Mouse (Mus musculus) forebrain, postnatal 0 days (tissue): Measurements from ENCODE around the gene Dglucy. TPM values are rescaled to one million over a fixed set of nuclear protein-coding genes. Genes with fewer than 3 reads are reported as not detected.

Experiments used
- ATAC-seq: fragments of 200-750 bp; cut with Nextera tagmentation; 2 replicates; pipeline ENCODE4 v1.8.0; 2017; ENCODE audit warnings: mild to moderate bottlenecking, moderate library complexity
- DNase-seq: peaks from one replicate; pipeline ENCODE4 v3.0.0-alpha.2; 2015
- H3K27ac ChIP-seq: fragments of 300-500 bp; sonication (generic); 2 replicates; pipeline ENCODE4 v1.5.1; 2014; ENCODE audit warnings: low read depth, mild to moderate bottlenecking, antibody characterized with exemption, low read length, moderate library complexity, mixed read lengths
- H3K27me3 ChIP-seq: fragments of 300-500 bp; sonication (generic); 2 replicates; pipeline ENCODE4 v1.6.1; 2014; ENCODE audit warnings: mild to moderate bottlenecking, low read length, mixed read lengths; ENCODE audit not compliant: insufficient read depth
- H3K36me3 ChIP-seq: fragments of 300-500 bp; sonication (generic); 2 replicates; pipeline ENCODE4 v1.6.1; 2014; ENCODE audit warnings: mild to moderate bottlenecking, moderate library complexity; ENCODE audit not compliant: insufficient read depth
- H3K4me1 ChIP-seq: fragments of 300-500 bp; sonication (generic); 2 replicates; pipeline ENCODE4 v1.6.1; 2014; ENCODE audit warnings: antibody characterized with exemption; ENCODE audit not compliant: insufficient read depth
- H3K4me2 ChIP-seq: fragments of 300-500 bp; sonication (generic); 2 replicates; pipeline ENCODE4 v1.6.1; 2014; ENCODE audit warnings: low read depth, mild to moderate bottlenecking, moderate library complexity
- H3K4me3 ChIP-seq: fragments of 300-500 bp; sonication (generic); 2 replicates; pipeline ENCODE4 v1.5.1; 2014; ENCODE audit warnings: low read depth, low read length, mixed read lengths
- H3K9ac ChIP-seq: fragments of 300-500 bp; sonication (generic); 2 replicates; pipeline ENCODE4 v1.6.1; 2014; ENCODE audit warnings: mild to moderate bottlenecking
- H3K9me3 ChIP-seq: fragments of 300-500 bp; sonication (generic); 2 replicates; pipeline ENCODE4 v1.6.1; 2016; ENCODE audit warnings: low read length
- CTCF ChIP-seq: sonication (generic); IDR thresholded peaks from 2 replicates; pipeline ENCODE4 v1.5.1; 2016; ENCODE audit warnings: antibody characterized with exemption, control low read depth, low read depth
- WGBS: fragments of 180-500 bp; shearing (Covaris S2); extraction: QIAGEN DNeasy Blood & Tissue Kit; methylation state at CpG from one replicate; pipeline ENCODE4 v1.1.7; 2014; 5-methylcytosine and 5-hydroxymethylcytosine counted together
- polyA plus RNA-seq: library from polyadenylated mRNA; unstranded; fragments of >200 nt; fragmentation: Nextera tagmentation; extraction: Ambion mirVana; gene quantifications from 2 replicates; pipeline ENCODE4 v1.2.1, GENCODE M21; 2015
- total RNA-seq: library from RNA; depleted of rRNA; stranded (reverse); fragments of >200 nt; gene quantifications from 2 replicates; pipeline ENCODE4 v1.2.3, GENCODE M21; 2014

The Dglucy gene
- total and polyA plus RNA-seq, 2 experiments from 2014 or later: 2.6 to 4.5 TPM

- 6% methylated on average over 38 of the region's 39 CpGs for WGBS
- Histone ChIP-seq H3K4me1 (0 out of 2 replicates have a peak, but pooled peaks cover 4% of the 10 kb centered on the region), H3K27me3 (no peaks in the 10 kb centered on the region; the same call in 1 of the 2 replicates), H3K4me2 (peak within 1 kb of the TSS; percentile 98), H3K36me3 (peaks cover 5% of the 10 kb centered on the region; the same call in 1 of the 2 replicates), H3K4me3 (peak within 1 kb of the TSS; percentile 48), H3K9ac (peak within 1 kb of the TSS; percentile 63), H3K9me3 (no peaks in the 10 kb centered on the region), H3K27ac (no peak within 1 kb of the TSS)
- ATAC-seq (peak; percentile 84), DNase-seq (peak; percentile 38)
- no peak for TF ChIP-seq CTCF
Measured at GRCm38 (mm10) chr12:100907598-100908297, 128.9 kb downstream of the Dglucy start, which contains the start of gene Gpr68. TSS of gene Gpr68 (minus strand) at chr12:100908198.

- H3K4me3 ChIP-seq: peak overlapping the region; percentile 48
- no peak overlapping the region for H3K27ac ChIP-seq
- H3K9me3 ChIP-seq: no peaks in the 10 kb centered on the region
- H3K4me2 ChIP-seq: peak overlapping the region; percentile 98
- 0 out of 2 replicates have a peak, but pooled peaks cover 4% of the 10 kb centered on the region for H3K4me1 ChIP-seq
- H3K27me3 ChIP-seq: no peaks in the 10 kb centered on the region; the same call in 1 of the 2 replicates
- H3K36me3 ChIP-seq: peaks cover 12% of the 10 kb centered on the region
- TF ChIP-seq CTCF: no peak
- ATAC-seq (peak; percentile 13; the same call in 1 of the 2 replicates), DNase-seq (no peak)
- 28% methylated on average over 9 of the region's 10 CpGs for WGBS
- H3K9ac ChIP-seq: peak overlapping the region; percentile 63
Measured at GRCm38 (mm10) chr12:100908298-100909034, 129.6 kb downstream of the Dglucy start.

- H3K9me3 ChIP-seq: no peaks in the 10 kb centered on the region
- H3K36me3 ChIP-seq: peaks cover 14% of the 10 kb centered on the region
- no peaks in the 10 kb centered on the region; the same call in 1 of the 2 replicates for H3K27me3 ChIP-seq
- 67% methylated on average over 6 of the region's 6 CpGs for WGBS
- ATAC-seq: no peak
- no peak overlapping the region for H3K9ac ChIP-seq
- no peak overlapping the region for H3K4me3 ChIP-seq
- H3K4me2 ChIP-seq: no peak overlapping the region
- no peak for TF ChIP-seq CTCF
- H3K4me1 ChIP-seq: 0 out of 2 replicates have a peak, but pooled peaks cover 4% of the 10 kb centered on the region
- no peak for DNase-seq
- H3K27ac ChIP-seq: no peak overlapping the region
Measured at GRCm38 (mm10) chr12:100909765-100910164, 130.9 kb downstream of the Dglucy start.

GRCm38 (mm10) chr12:100910731-100911130 is 131.9 kb downstream of the Dglucy start:
- Histone ChIP-seq H3K27ac (no peak overlapping the region), H3K4me2 (no peak overlapping the region), H3K4me1 (0 out of 2 replicates have a peak, but pooled peaks cover 4% of the 10 kb centered on the region), H3K36me3 (peaks cover 17% of the 10 kb centered on the region), H3K9ac (no peak overlapping the region), H3K27me3 (no peaks in the 10 kb centered on the region; the same call in 1 of the 2 replicates), H3K9me3 (no peaks in the 10 kb centered on the region), H3K4me3 (no peak overlapping the region)
- DNase-seq (no peak), ATAC-seq (no peak)
- no peak for TF ChIP-seq CTCF
- 66% methylated on average over 12 of the region's 12 CpGs for WGBS

- Histone ChIP-seq H3K36me3 (peaks cover 54% of the 10 kb centered on the region), H3K9ac (no peak overlapping the region), H3K27me3 (no peaks in the 10 kb centered on the region), H3K27ac (no peak overlapping the region), H3K4me1 (no peaks in the 10 kb centered on the region), H3K4me3 (no peak overlapping the region), H3K9me3 (no peaks in the 10 kb centered on the region), H3K4me2 (no peak overlapping the region)
- 88% methylated on average over 15 of the region's 15 CpGs for WGBS
- no peak for ATAC-seq
- TF ChIP-seq CTCF: no peak
- DNase-seq: no peak
Measured at GRCm38 (mm10) chr12:100924646-100925339, 145.9 kb downstream of the Dglucy start.

- TF ChIP-seq CTCF: peak; percentile 87
- Histone ChIP-seq H3K36me3 (peaks cover 58% of the 10 kb centered on the region), H3K9me3 (no peaks in the 10 kb centered on the region), H3K27ac (no peak overlapping the region), H3K4me2 (no peak overlapping the region), H3K4me1 (no peaks in the 10 kb centered on the region), H3K4me3 (no peak overlapping the region), H3K27me3 (no peaks in the 10 kb centered on the region), H3K9ac (no peak overlapping the region)
- ATAC-seq (peak; percentile 81), DNase-seq (peak; percentile 90)
- WGBS: 57% methylated on average over 14 of the region's 14 CpGs
Measured at GRCm38 (mm10) chr12:100925644-100926619, 147.1 kb downstream of the Dglucy start.
